Mouse (Mus musculus): Measurements from ENCODE around the gene Bcam. TPM values are rescaled to one million over a fixed set of nuclear protein-coding genes. Genes with fewer than 3 reads are reported as not detected.
"Not testable (repeated sequence)": the region's sequence is repeated elsewhere in the genome, so short reads cannot be mapped to it uniquely, and the experiment has no call there.

Bcam gene
- total RNA-seq (2014; fragmentation: Nextera tagmentation) (not detected in 2 replicates), total RNA-seq (2017) (not detected in 2 replicates)

DNA sequence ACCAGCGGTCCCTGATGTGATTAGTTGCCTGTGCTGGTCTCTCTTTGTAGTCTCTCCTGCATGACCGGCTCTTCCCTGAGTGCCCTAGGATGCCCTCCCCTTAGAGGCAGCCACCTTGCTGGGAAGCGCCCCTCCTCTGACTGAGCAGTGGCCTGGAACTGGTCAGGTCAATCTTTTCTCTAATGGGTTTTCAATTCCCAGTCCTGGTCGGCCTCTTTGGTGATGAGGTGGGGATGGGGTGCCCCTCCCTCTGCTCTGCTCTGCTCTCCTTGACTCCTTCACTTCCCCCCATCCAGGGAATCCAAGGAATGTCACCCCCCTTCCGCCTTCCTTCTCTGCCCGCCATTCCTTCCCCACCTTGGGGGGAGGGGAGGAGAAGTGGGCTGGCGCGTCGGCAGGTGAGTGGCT, at the start of gene Bcam:
TSS of gene Bcam (minus strand) at position 33 of the 408 bp plus-strand sequence.
- no peak for ATAC-seq (replicated peaks; ENCODE audit: poor library complexity, severe bottlenecking)

GRCm38 (mm10) chr7:19818875-19819274, 48.1 kb upstream of the Bcam start:
- no peak for ATAC-seq (replicated peaks; ENCODE audit: poor library complexity, severe bottlenecking)

- ATAC-seq (replicated peaks; ENCODE audit: poor library complexity, severe bottlenecking), result peak; percentile 10; the same call in 1 of the 2 replicates
Observed at GRCm38 (mm10) chr7:19818440-19818839, 47.6 kb upstream of the Bcam start.

DNA sequence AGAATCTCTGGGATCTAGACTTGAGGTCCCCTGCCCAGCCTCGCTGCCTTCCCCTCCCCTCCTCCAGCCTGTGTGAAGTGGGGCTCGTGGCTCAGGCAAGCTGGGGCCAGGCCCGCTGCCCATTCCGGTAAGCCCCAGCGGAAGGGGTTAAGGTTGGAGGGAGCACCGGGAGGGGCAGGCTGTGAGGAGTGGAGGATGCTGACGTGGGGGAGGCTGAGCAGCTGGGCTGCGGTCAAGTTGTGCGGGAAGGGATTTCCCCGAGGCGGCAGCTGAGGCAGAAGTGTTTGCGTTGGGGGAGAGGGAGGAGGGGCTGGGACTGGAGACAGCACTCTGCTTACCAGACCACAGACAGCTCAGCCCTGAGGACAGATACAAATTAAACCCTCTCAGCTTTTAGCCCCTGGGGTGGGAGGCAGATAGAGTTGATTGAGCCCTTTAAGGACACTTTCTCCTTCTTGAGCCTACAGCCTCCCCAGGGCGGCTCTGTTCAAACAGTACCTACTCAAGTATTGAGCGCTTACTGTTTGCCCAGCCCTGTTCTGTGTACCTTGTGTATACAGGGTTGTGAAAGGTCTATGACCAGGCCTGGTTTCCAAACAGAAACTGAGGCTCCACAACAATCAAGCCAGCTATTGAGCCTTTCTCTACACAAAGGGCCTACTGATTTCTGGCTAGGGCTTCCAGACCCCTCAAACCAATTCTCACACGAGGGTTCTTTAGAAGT, 46.7 kb upstream of the Bcam start:
- peak; percentile 78 for ATAC-seq (replicated peaks; ENCODE audit: poor library complexity, severe bottlenecking)

DNA sequence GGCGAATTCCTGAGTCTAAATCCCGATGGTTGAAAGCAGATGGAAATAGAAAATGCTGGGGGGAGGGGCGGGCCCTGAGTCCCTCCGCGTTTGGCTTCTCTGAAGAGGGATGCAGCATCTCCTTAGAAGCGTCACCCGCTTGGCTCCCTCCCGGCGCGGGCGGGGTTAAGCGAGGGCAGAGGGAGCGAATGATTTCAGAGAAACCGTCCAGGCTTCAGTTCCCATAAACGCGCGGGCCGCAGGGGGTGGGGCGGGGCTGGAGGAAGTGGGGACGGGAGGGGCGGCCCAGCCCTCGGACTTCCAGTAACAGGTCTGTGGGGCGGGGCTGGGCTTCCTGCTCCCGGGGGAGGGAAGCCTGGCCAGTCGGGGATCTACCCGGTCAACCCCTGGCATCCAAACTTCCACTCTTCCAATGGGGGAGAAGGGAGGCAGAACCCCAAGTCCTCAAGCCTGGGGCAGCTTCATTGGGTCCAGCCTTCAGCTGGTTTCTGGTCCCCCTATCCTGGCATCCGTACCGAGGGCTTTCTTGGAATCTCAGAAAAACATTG, 45.5 kb upstream of the Bcam start:
- peak; percentile 64 for ATAC-seq (replicated peaks; ENCODE audit: poor library complexity, severe bottlenecking)

DNA sequence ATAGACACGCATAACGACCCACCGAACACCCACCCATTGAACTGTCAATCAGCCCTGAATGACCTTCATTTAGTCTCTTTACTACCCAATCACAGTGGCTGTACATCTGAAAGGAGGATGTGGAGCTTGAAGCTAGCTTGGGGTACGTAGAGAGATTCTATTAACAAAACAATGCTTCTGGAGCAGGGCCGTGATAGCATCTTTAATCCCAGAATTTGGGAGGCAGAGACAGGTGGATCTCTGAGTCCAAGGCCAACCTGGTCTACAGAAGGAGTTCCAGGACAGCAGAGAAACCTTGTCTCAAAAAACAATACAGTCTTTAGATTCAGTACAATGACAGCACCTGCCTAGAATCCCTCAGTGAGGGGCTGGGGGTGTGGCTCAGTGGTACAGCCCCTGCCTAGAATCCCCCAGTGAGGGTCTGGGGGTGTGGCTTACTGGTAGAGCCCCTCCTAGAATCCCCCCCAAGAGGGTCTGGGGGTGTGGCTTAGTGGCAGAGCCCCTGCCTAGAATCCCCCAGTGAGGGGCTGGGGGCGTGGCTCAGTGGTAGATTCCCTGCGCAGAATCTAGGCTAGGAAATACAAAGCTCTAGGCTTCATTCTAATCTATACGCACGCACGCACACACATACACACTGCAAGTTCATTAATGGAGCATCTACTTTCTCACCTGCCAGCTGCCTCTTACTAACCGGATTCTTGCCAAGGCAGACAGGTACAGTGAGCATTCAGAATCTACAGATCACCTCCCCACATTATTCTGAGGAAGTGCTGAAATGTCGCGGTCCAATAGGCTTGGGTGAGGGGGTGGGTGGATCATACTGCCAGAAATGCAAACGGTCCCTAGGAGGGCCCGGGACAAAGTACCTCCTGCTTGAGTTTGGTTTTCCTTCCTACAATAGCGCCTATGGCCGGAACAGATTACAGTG, 44.7 kb upstream of the Bcam start:
- ATAC-seq (replicated peaks; ENCODE audit: poor library complexity, severe bottlenecking), result peak; percentile 15; the same call in 1 of the 2 replicates

GRCm38 (mm10) chr7:19813579-19814122, 42.8 kb upstream of the Bcam start:
- no peak for ATAC-seq (replicated peaks; ENCODE audit: poor library complexity, severe bottlenecking)

- no peak for ATAC-seq (replicated peaks; ENCODE audit: poor library complexity, severe bottlenecking)
Observed at GRCm38 (mm10) chr7:19813161-19813560, 42.3 kb upstream of the Bcam start.

DNA sequence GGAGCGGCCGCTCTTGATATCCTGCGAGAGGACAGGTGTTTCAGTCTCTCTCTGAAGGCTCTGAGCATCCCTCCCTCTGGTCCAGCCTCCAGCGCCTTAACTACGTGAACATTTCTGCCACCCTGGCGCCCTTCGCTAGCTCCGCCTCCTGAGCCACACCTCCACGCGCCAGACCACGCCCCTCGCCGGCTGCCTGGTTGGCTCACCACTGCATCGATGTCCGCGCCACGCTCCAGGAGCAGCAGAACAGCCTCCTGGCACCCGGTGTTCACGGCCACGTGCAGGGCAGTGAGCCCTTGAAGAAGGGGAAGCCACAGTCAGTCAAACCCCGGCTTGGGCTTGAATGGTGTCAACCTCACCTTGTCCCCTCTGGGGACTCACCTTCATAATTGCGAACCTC, 40.3 kb upstream of the Bcam start:
- ATAC-seq (replicated peaks; ENCODE audit: poor library complexity, severe bottlenecking), result no peak

DNA sequence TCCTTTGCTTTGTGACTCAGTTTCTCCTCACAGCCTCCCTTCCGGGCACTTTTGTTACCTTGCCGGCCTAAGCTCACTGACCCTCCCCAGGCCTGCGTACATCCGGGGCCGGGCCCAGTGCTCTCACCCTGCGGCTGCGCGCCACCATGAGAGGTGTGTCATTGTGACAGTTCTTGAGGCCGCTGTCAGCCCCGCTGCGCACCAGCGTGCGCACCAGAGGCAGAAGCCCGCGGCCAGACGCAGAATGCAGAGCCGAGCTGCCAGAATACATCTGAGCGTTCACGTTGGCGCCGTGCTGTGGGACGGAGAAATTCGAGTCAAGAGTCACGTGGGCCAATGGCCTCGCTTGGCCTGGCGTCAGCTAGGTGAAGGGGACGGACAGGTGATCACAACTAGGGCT, 38.6 kb upstream of the Bcam start:
- no peak for ATAC-seq (replicated peaks; ENCODE audit: poor library complexity, severe bottlenecking)

GRCm38 (mm10) chr7:19806356-19806969, 35.6 kb upstream of the Bcam start:
- ATAC-seq (replicated peaks; ENCODE audit: poor library complexity, severe bottlenecking), result no peak

GRCm38 (mm10) chr7:19802995-19803394, 32.2 kb upstream of the Bcam start:
- peak; percentile 89 for ATAC-seq (replicated peaks; ENCODE audit: poor library complexity, severe bottlenecking)

GRCm38 (mm10) chr7:19800764-19801163, 29.9 kb upstream of the Bcam start:
- peak; percentile 63 for ATAC-seq (replicated peaks; ENCODE audit: poor library complexity, severe bottlenecking)

DNA sequence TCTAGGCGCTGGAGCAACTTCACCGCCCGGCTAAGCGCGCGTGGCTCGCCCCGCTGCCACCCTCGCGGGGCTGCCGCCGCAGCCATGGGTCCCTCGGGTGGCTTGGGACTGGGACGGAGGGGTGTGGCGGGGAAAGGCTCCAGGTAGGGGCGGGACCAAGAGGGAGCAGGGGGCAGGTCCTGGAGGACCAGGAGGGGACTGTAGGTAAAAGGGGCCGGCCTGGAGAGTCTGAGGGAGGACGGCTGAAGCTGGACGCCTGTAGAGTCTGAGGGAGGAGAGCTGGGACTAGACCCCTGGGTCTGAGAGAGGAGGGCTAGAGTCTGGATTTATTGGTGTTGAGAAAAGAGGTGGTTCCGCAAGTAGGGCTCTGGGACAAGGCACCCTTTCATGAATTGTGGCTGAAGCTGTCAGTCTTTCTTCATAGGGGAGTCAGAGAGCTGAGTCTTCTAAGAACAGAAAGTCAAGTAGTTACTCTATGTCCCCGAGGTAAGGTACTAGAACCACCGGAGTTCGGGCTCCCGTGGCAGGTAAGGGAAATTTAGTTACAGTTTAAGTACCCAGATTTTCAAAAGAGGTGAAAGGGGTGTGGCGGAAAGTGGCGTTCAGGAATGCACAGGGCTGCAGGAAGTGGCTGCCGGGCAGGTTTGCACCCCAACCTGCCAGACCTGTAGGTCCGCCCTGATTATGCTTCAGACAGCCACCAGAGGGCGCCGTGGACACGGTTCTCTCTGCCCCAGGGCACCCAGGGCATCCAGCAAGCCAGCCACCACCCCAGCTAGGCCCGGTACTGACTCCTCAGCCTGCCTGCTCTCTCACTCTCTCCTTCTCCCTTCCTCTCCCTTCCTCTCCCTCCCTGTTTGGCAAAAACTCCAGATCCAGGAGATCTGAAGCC, 26.1 kb upstream of the Bcam start, which contains the start of gene Cblc:
TSS of gene Cblc (minus strand) at position 113 of the 892 bp plus-strand sequence.
- peak; percentile 92 for ATAC-seq (replicated peaks; ENCODE audit: poor library complexity, severe bottlenecking)

DNA sequence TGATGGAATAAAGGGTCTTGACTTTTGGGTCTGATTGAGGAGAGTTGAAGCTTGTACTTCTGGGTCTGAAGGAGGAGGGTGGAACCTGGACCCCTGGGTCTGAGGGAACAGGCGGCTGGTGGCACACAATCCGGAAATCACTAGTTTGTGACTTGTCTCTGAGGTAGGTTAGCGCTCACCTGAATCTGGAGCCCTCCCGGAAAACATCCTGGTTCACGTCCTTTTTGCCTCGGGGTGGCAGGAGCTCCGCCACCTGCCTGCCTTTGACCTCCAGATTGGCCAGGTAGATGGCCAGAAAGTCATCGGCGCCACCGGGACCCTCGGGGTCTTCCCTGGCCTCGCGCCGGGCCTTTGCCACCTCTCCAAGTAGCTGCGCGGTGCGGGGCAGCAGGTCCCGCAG, 25.4 kb upstream of the Bcam start:
- ATAC-seq (replicated peaks; ENCODE audit: poor library complexity, severe bottlenecking), result no peak

DNA sequence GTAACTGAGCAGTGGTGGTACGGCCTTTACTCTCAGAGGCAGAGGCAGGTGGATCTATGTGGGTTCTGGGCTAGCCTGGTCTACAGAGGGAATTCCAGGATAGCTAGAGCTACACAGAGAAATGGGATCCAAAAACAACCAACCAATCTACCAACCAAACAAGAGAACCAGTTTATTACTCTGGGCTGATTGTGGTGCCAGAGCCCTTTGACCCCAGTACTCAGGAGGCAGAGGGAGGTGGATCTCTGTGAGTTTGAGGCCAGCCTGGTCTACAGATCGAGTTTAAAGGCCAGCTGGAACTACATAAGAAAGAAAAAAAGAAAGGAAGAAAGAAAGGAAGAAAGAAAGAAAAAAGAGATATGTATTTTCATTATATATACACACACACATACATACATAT, 24.4 kb upstream of the Bcam start:
- ATAC-seq (replicated peaks; ENCODE audit: poor library complexity, severe bottlenecking), result no peak

DNA sequence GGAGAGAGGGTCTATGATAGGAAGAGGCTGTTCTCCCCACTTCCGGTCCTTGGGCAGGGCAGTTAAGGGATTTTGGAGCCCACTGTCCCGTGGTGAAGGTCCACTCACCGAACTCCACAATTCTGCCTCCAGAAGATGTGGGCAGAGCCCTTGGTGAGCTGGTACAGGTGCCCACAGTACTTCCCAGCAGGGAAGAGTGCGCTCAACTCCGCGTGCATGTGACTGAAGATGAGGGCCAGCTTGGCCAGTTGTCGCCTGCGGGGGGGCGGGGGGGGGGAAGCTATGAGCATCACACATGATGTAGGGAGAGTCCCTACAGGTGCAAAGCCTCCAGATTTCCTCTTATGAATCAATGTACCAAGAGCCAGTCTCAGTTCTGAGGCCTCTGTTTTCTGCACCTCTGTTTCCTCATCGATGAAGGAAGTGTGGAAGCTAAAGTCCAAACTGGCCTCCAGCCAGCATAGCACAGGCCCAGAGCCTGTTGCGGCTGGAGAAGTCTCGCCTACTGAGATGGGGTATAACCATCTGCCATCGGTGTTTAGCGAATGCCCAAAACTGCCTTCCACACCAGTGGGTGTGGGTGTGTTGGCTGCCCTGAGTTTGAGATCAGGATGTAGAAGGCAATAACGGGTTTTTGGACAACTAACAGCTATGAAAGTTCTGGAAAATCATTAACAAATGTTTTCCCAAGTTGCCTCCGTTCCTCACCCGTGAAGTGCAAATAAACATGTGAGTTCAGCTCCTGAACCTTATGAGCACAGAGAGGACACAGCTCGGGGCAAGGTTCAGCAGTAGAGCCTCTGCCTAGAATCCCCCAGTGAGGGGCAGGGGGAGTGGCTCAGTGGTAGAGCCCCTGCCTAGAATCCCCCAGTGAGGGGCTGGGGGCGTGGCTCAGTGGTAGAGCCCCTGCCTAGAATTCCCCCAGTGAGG, 22.1 kb upstream of the Bcam start:
- 0 out of 2 replicates have a peak, but pooled peaks have one; percentile 8 for ATAC-seq (replicated peaks; ENCODE audit: poor library complexity, severe bottlenecking)

DNA sequence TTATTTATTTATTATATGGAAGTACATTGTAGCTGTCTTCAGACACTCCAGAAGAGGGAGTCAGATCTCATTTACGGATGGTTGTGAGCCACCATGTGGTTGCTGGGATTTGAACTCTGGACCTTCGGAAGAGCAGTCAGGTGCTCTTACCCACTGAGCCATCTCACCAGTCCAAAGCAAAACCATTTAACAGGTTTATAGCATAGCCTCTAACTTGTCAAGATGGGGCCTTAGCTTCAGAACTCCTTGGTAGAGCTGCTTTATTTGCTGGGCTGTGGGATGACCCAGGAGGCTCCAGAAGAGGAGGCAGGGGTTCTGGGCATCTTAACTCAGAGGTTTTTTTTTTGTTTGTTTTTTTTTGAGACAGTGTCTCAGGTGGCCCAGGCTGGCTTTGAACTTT, 20.7 kb upstream of the Bcam start:
- ATAC-seq (replicated peaks; ENCODE audit: poor library complexity, severe bottlenecking), result not testable (repeated sequence)
